Mouse (Mus musculus): ENCODE results near the gene Sephs2.

DNA sequence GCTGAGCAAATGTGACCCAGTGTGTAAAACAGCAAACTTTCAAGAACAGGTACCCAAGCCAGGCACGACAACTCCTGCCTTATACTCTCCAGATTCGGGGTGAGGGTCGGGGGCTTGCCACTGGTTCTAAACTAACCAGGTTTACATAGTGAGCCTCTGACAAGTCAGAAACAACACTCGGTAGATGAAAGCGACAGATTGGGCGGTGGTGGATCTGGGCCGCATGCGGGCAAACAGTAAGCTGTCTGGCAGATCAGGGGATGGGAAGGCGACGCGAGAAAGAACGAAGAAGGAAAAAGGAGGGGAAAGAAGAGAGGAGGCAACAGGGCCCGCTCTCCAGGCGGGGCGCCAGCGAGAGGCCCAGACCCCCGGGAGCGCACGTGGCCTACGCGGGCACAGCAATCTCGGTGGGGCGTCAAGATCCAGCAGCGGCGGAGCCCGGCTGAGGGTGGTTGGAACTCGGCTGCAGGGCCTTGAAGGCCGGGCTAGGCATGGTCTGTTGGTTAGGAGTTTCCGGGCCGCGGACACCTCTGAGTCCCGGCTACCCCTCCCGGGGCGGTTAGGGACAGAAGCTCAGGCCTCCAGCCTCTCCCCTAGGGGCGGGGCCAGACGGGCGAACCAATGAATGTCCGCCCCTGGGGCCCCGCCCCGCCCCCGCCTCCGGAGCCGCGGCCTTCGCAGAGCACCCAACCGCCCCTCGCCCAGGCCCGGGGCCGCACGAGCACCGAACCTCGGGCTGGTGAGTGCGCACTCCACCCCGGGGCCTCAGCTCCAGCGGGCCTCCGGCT is 29.8 kb downstream of the Sephs2 start, which contains the start of gene Zfp771:
- TF ChIP-seq ZNF384 (IDR thresholded peaks at IDR 0.05; ENCODE audit: low read depth, low read length) (no peak), ZC3H11A (IDR thresholded peaks at IDR 0.05; ENCODE audit: borderline replicate concordance, low read depth, low read length) (no peak), HCFC1 (IDR thresholded peaks at IDR 0.05; ENCODE audit: borderline replicate concordance, insufficient read depth, low read length) (0 out of 2 replicates have a peak, but pooled peaks have one; percentile 21), MAFK (IDR thresholded peaks at IDR 0.05; ENCODE audit: insufficient read depth, low read depth, low read length) (no peak), CHD2 (IDR thresholded peaks at IDR 0.05; ENCODE audit: low read depth, low read length) (no peak)
